Mouse (Mus musculus) embryonic facial prominence, embryonic 11.5 days (tissue): ENCODE measurements at regions not wholly inside any gene's neighbourhood (a gene's known extent, or its start where the extent isn't known, plus 50 kb on each side); places are given as distances from the start of the nearest gene placed in this dataset.
A peak's percentile ranks its signal among the peaks of the same experiment; 100 is the strongest.
"Not testable (repeated sequence)": the region's sequence is repeated elsewhere in the genome, so short reads cannot be mapped to it uniquely, and the experiment has no call there.

Source experiments
- ATAC-seq: fragments of 200-750 bp; cut with Nextera tagmentation; replicated peaks from 2 replicates; pipeline ENCODE4 v1.8.0; 2017; ENCODE audit warnings: low read depth; ENCODE audit not compliant: insufficient number of reproducible peaks, low FRiP score, low TSS enrichment
- DNase-seq: peaks from one replicate; pipeline ENCODE4 v3.0.0-alpha.2; 2015; ENCODE audit warnings: low spot score
- H3K27ac ChIP-seq: fragments of 300-500 bp; sonication (generic); replicated peaks from 2 replicates; pipeline ENCODE4 v1.5.1; 2014; ENCODE audit warnings: mild to moderate bottlenecking, low read depth, low read length, control low read depth
- H3K27me3 ChIP-seq: fragments of 300-500 bp; sonication (generic); 2 replicates; pipeline ENCODE4 v1.6.1; 2014; ENCODE audit warnings: mild to moderate bottlenecking, low read length, moderate library complexity, mixed read lengths; ENCODE audit not compliant: control insufficient read depth, insufficient read depth
- H3K36me3 ChIP-seq: fragments of 300-500 bp; sonication (generic); replicated peaks from 2 replicates; pipeline ENCODE4 v1.6.1; 2014; ENCODE audit warnings: low read depth, mild to moderate bottlenecking, low read length, moderate library complexity, mixed read lengths; ENCODE audit not compliant: control insufficient read depth, insufficient read depth
- H3K4me1 ChIP-seq: fragments of 300-500 bp; sonication (generic); 2 replicates; pipeline ENCODE4 v1.6.1; 2014; ENCODE audit warnings: low read length, mixed read lengths; ENCODE audit not compliant: control insufficient read depth, insufficient read depth
- H3K4me2 ChIP-seq: fragments of 300-500 bp; sonication (generic); 2 replicates; pipeline ENCODE4 v1.6.1; 2014; ENCODE audit warnings: low read depth, mild to moderate bottlenecking, control low read depth, low read length, moderate library complexity
- H3K4me3 ChIP-seq: fragments of 300-500 bp; sonication (generic); 2 replicates; pipeline ENCODE4 v1.5.1; 2014; ENCODE audit warnings: low read depth, low read length, control low read depth
- H3K9ac ChIP-seq: fragments of 300-500 bp; sonication (generic); replicated peaks from 2 replicates; pipeline ENCODE4 v1.6.1; 2014; ENCODE audit warnings: mild to moderate bottlenecking, control low read depth, low read length
- H3K9me3 ChIP-seq: fragments of 300-500 bp; sonication (generic); replicated peaks from 2 replicates; pipeline ENCODE4 v1.6.1; 2016; ENCODE audit warnings: mild to moderate bottlenecking, low read length, inconsistent platforms, mixed read lengths; ENCODE audit not compliant: control insufficient read depth
- WGBS: fragments of 180-500 bp; shearing (Covaris S2); extraction: QIAGEN DNeasy Blood & Tissue Kit; methylation state at CpG from one replicate; pipeline ENCODE4 v1.1.7; 2014; 5-methylcytosine and 5-hydroxymethylcytosine counted together

DNA sequence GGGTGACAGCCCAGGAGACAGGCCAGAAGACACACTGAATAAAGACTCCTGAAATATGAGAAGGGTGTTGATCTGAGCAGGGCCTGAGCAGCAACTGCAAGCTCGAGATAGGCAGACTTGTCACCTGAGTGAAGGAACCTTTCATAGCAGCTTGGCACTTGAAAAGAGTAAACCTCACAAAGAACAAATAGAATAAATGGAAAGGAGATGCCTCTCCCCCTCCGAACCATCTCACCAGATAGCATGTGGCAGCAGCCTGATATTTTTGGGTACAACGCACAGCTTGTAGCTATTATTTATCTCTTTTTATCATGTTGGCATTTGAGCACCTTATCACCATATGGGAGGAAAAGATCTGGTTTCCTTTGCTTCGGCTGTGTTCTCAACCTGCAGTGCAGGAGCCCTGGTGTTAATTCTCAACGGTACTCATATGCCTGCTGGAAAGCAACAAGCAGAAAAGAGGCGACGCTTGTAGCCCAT is 88.0 kb upstream of the Nabp1 start:
- Histone ChIP-seq H3K4me1 (no peaks in the 10 kb centered on the region), H3K36me3 (no peaks in the 10 kb centered on the region), H3K27me3 (no peaks in the 10 kb centered on the region), H3K9ac (no peak overlapping the region), H3K4me3 (no peak overlapping the region), H3K9me3 (no peaks in the 10 kb centered on the region), H3K27ac (no peak overlapping the region), H3K4me2 (no peak overlapping the region)
- 59% methylated on average over 7 of the region's 7 CpGs for WGBS
- ATAC-seq, result no peak
- DNase-seq, result no peak

DNA sequence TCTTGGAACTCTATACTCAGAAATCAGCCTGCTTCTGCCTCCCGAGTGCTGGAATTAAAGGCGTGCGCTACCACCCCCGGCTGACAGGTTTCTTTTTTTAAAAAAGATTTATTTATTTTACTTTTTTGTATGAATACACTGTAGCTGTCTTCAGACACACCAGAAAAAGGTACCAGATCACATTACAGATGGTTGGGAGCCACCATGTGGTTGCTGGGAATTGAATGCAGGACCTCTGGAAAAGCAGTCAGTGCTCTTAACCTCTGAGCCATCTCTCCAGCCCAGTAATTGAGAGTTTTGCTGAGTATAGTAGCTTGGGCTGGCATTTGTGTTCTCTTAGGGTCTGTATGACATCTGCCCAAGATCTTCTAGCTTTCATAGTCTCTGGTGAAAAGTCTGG is 78.4 kb upstream of the Nabp1 start:
- not testable (repeated sequence) for DNase-seq, H3K27ac ChIP-seq, H3K9ac ChIP-seq, H3K4me1 ChIP-seq, H3K9me3 ChIP-seq, H3K27me3 ChIP-seq, H3K4me2 ChIP-seq, ATAC-seq, H3K4me3 ChIP-seq, H3K36me3 ChIP-seq
- 91% methylated on average over 4 of the region's 4 CpGs for WGBS

DNA sequence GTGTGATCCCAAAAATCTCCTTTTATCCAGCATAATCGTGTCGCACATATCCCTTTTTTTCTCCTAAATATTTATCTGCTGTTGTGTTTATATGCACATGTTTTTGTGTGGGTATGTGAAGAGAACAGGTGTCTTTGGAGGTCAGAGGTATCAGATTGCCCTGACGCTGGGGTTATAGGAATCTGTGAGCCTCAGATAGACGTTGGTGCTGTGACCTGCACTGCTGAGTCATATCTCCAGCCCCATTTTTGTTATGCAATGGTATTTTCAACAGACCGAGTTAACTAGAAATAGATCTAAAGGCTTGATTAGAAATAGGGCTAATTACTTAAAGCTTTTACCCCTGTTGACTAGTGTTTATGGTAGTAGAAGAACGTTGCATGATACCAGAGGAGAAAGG is 75.5 kb upstream of the Nabp1 start:
- DNase-seq, result no peak
- Histone ChIP-seq H3K27me3 (no peaks in the 10 kb centered on the region), H3K4me2 (no peak overlapping the region), H3K9me3 (no peaks in the 10 kb centered on the region), H3K9ac (no peak overlapping the region), H3K36me3 (no peaks in the 10 kb centered on the region), H3K27ac (no peak overlapping the region), H3K4me3 (no peak overlapping the region), H3K4me1 (no peaks in the 10 kb centered on the region)
- no peak for ATAC-seq
- WGBS, result 71% methylated on average over 6 of the region's 6 CpGs

DNA sequence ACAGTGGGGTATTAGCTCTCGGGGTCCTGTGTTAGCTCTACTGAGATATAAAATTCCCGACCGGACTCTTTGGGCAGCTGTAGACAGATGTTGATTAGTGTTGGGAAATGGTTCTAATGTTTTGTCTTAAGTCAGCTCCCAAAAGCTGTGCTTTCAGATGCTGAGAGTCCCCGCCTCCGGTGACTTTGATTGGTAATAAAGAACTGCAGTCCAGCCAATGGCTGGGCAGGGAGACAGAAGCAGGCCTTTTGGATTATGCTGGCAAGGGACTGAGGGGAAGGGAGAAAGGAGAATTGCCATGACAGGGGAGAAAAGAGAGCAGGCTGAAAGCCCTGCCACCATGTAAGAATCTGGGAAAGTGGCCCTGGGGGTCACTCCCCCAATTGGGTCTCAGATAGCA is 73.4 kb upstream of the Nabp1 start:
- Histone ChIP-seq H3K4me3 (no peak overlapping the region), H3K27ac (no peak overlapping the region), H3K9me3 (no peaks in the 10 kb centered on the region), H3K4me1 (no peaks in the 10 kb centered on the region), H3K27me3 (no peaks in the 10 kb centered on the region), H3K9ac (no peak overlapping the region), H3K4me2 (no peak overlapping the region), H3K36me3 (no peaks in the 10 kb centered on the region)
- 63% methylated on average over 5 of the region's 5 CpGs for WGBS
- ATAC-seq (no peak), DNase-seq (peak; percentile 23)

DNA sequence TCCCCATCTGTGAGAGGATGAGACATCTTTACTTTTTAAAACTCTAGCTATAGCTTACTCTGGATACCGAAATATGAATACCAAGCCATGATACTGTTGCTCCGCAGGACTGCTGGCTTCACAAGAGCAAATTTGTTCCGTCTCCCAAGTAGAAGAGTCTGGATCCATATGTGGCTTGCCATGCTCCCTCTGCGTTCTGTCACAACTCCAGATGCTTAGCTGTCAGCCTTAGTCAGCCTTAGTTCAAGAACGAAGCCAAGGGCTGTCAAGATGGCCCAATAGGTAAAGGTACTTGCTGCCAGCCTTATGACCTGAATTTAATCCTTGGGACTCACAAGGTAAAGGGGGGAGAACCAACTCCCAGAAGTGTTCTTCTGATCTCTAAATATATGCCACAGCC is 64.6 kb upstream of the Nabp1 start:
- no peaks in the 10 kb centered on the region for H3K9me3 ChIP-seq
- no peak overlapping the region for H3K4me3 ChIP-seq
- H3K27ac ChIP-seq, result no peak overlapping the region
- ATAC-seq (no peak), DNase-seq (no peak)
- H3K36me3 ChIP-seq, result no peaks in the 10 kb centered on the region
- 88% methylated on average over 5 of the region's 5 CpGs for WGBS
- no peak overlapping the region for H3K9ac ChIP-seq
- no peaks in the 10 kb centered on the region for H3K27me3 ChIP-seq
- no peak overlapping the region for H3K4me2 ChIP-seq
- H3K4me1 ChIP-seq, result no peaks in the 10 kb centered on the region

DNA sequence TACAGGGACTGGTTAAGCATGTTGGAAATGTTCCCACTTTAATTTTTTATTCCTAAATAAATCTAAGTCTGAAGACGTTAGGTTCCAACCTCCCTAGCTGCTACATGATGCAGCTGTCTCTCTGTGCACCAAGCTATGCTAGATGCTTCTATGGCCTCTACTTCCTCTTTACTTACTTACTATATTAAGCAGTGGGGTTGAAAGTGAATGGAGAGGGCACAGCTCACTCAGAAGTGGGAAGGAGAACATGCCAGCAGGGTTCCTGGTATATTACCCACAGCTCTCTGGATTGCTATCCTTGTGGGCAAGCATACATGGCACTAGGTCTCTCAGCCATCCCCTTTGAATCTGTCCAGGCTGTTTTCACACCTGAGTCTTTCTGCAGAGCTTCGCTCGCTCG is 61.4 kb upstream of the Nabp1 start:
- no peak for ATAC-seq
- WGBS, result 79% methylated on average over 4 of the region's 4 CpGs

DNA sequence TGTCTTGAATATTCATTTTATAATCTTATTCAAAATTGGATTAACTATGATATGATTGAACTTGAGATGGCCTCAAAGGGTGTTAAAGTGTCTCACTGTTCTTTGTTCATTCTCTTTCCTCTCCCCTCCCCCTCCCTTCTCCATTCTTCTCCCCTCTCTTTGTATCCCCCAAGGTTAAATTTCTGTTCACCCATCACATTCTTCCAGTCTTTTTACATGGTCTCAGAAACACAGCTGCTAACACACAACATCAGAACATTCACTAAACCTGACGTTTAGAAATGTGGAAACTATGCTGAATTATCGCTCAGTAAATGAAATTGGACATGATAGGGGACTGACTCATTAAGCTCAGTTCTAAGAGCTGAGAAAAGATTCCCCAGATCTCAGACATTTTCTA is 60.6 kb upstream of the Nabp1 start:
- Histone ChIP-seq H3K9me3 (no peaks in the 10 kb centered on the region), H3K4me2 (no peak overlapping the region), H3K36me3 (no peaks in the 10 kb centered on the region), H3K27ac (no peak overlapping the region), H3K4me1 (no peaks in the 10 kb centered on the region), H3K27me3 (no peaks in the 10 kb centered on the region), H3K4me3 (no peak overlapping the region), H3K9ac (no peak overlapping the region)
- ATAC-seq (no peak), DNase-seq (no peak)
- WGBS, result 63% methylated on average over 2 of the region's 2 CpGs

More for the DNA sequence above, 61.4 kb upstream of the Nabp1 start:
- no peaks in the 10 kb centered on the region for H3K4me1 ChIP-seq
- H3K9ac ChIP-seq, result no peak overlapping the region
- H3K4me2 ChIP-seq, result no peak overlapping the region
- H3K9me3 ChIP-seq, result no peaks in the 10 kb centered on the region
- H3K27ac ChIP-seq, result no peak overlapping the region
- no peaks in the 10 kb centered on the region for H3K36me3 ChIP-seq
- DNase-seq, result no peak
- H3K4me3 ChIP-seq, result no peak overlapping the region
- H3K27me3 ChIP-seq, result no peaks in the 10 kb centered on the region

DNA sequence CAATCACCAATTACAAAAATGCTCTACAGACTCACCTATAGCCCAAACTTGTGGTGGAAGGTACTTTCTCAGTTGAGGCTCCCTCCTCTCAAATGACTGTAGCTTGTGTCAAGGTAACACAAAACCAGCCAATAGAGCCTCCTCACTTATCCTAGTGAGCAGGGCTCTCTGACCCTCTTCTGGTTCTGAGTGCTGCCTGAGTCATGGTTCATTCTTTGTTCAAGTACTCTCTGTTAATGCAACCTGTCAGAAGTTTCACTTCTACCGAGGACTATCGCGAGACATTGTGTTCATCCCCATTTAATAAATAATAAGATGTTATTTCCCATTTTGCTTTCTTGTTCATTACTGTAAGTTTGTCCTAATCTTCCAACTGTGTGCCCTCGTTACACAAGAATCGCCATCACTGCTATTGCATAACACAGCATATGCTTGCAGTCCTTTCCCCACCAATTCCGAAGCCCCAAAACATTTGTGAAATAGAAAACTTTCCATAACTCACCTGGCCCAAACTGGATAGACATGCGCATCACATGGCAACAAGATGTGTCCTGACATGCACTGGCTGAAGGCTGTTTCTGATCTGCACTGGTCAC is 59.6 kb upstream of the Nabp1 start:
- no peak for ATAC-seq
- no peaks in the 10 kb centered on the region for H3K27me3 ChIP-seq

More for the DNA sequence above, 59.6 kb upstream of the Nabp1 start:
- no peak for DNase-seq
- H3K27ac ChIP-seq, result no peak overlapping the region
- H3K4me2 ChIP-seq, result no peak overlapping the region
- no peaks in the 10 kb centered on the region for H3K4me1 ChIP-seq
- 93% methylated on average over 7 of the region's 7 CpGs for WGBS
- H3K9me3 ChIP-seq, result no peaks in the 10 kb centered on the region
- no peaks in the 10 kb centered on the region for H3K36me3 ChIP-seq
- no peak overlapping the region for H3K4me3 ChIP-seq
- H3K9ac ChIP-seq, result no peak overlapping the region
